Mouse (Mus musculus) small intestine, adult 2 months (tissue): ENCODE measurements around the gene Tab1. TPM values are rescaled to one million over a fixed set of nuclear protein-coding genes. Genes with fewer than 3 reads are reported as not detected.

Experiments used
- H3K27ac ChIP-seq: fragments of 200-500 bp; 2 replicates; pipeline ENCODE4 v1.5.1; 2012; ENCODE audit warnings: low read depth, low read length, control low read depth, inconsistent platforms; ENCODE audit not compliant: insufficient read depth
- H3K27me3 ChIP-seq: fragments of 200-500 bp; 2 replicates; pipeline ENCODE4 v1.6.1; 2012; ENCODE audit warnings: mild to moderate bottlenecking, moderate library complexity, low read length, inconsistent platforms; ENCODE audit not compliant: control insufficient read depth, insufficient read depth
- H3K36me3 ChIP-seq: fragments of 200-500 bp; 2 replicates; pipeline ENCODE4 v1.6.1; 2012; ENCODE audit warnings: mild to moderate bottlenecking, low read length, control low read depth, inconsistent platforms; ENCODE audit not compliant: control insufficient read depth, insufficient read depth
- H3K4me1 ChIP-seq: fragments of 200-500 bp; 2 replicates; pipeline ENCODE4 v1.6.1; 2012; ENCODE audit warnings: low read length, inconsistent platforms, mixed read lengths; ENCODE audit not compliant: control insufficient read depth, insufficient read depth, insufficient read length
- H3K4me3 ChIP-seq: fragments of 200-500 bp; 2 replicates; pipeline ENCODE4 v1.5.1; 2012; ENCODE audit warnings: low read depth, mild to moderate bottlenecking, control low read depth, inconsistent platforms, low read length, moderate library complexity
- CTCF ChIP-seq: fragments of 200-500 bp; IDR thresholded peaks from 2 replicates; pipeline ENCODE4 v1.5.1; 2012; ENCODE audit warnings: low read depth, mild to moderate bottlenecking, control low read depth, inconsistent platforms, low read length, moderate library complexity, mixed read lengths; ENCODE audit not compliant: insufficient replicate concordance, insufficient read length; ENCODE audit errors: extremely low read depth
- POLR2A ChIP-seq: fragments of 200-500 bp; IDR thresholded peaks from 2 replicates; pipeline ENCODE4 v1.6.1; 2012; ENCODE audit warnings: low read depth, mild to moderate bottlenecking, control low read depth, inconsistent platforms, low read length, moderate library complexity
- WGBS: fragments of 180-500 bp; shearing (Covaris S2); methylation state at CpG from one replicate; pipeline ENCODE4 v1.1.7; 2018; 5-methylcytosine and 5-hydroxymethylcytosine counted together
- polyA plus RNA-seq: library from polyadenylated mRNA; depleted of rRNA; stranded (reverse); fragments of >200 nt; gene quantifications from 2 replicates; pipeline ENCODE4 v1.2.3, GENCODE M21; 2012

Gene Tab1
- polyA plus RNA-seq, 1 experiment: 28.6 TPM

- 53% methylated on average over 2 of the region's 2 CpGs for WGBS
- Histone ChIP-seq H3K4me3 (no peak overlapping the region), H3K36me3 (no peaks in the 10 kb centered on the region), H3K27me3 (no peaks in the 10 kb centered on the region), H3K27ac (peak overlapping the region; percentile 34; the same call in 1 of the 2 replicates), H3K4me1 (peaks cover 17% of the 10 kb centered on the region)
- TF ChIP-seq CTCF: no peak
- TF ChIP-seq POLR2A: no peak
Measured at GRCm38 (mm10) chr15:80135499-80135898, 2.6 kb downstream of the Tab1 start.

GRCm38 (mm10) chr15:80136645-80137044 is 3.7 kb downstream of the Tab1 start:
- Histone ChIP-seq H3K4me3 (no peak overlapping the region), H3K4me1 (peaks cover 23% of the 10 kb centered on the region), H3K27ac (peak overlapping the region; percentile 33; the same call in 1 of the 2 replicates), H3K36me3 (peaks cover 3% of the 10 kb centered on the region; the same call in 1 of the 2 replicates), H3K27me3 (no peaks in the 10 kb centered on the region)
- TF ChIP-seq POLR2A: no peak
- TF ChIP-seq CTCF: no peak
- WGBS: 76% methylated on average over 3 of the region's 3 CpGs

- no peak overlapping the region for H3K4me3 ChIP-seq
- WGBS: 65% methylated on average over 17 of the region's 17 CpGs
- H3K36me3 ChIP-seq: peaks cover 3% of the 10 kb centered on the region; the same call in 1 of the 2 replicates
- no peak overlapping the region for H3K27ac ChIP-seq
- H3K4me1 ChIP-seq: peaks cover 23% of the 10 kb centered on the region
- TF ChIP-seq CTCF (no peak), POLR2A (no peak)
- no peaks in the 10 kb centered on the region for H3K27me3 ChIP-seq
Measured at GRCm38 (mm10) chr15:80137945-80138791, 5.2 kb downstream of the Tab1 start.

- H3K4me1 ChIP-seq: peaks cover 16% of the 10 kb centered on the region; the same call in 1 of the 2 replicates
- H3K27ac ChIP-seq: peak overlapping the region; percentile 33
- no peaks in the 10 kb centered on the region for H3K27me3 ChIP-seq
- peaks cover 8% of the 10 kb centered on the region; the same call in 1 of the 2 replicates for H3K36me3 ChIP-seq
- WGBS: 34% methylated on average over 2 of the region's 2 CpGs
- TF ChIP-seq POLR2A (no peak), CTCF (no peak)
- no peak overlapping the region for H3K4me3 ChIP-seq
Measured at GRCm38 (mm10) chr15:80140302-80140701, 7.4 kb downstream of the Tab1 start.

GRCm38 (mm10) chr15:80140878-80141277 is 8.0 kb downstream of the Tab1 start:
- no peak for TF ChIP-seq POLR2A
- no peak for TF ChIP-seq CTCF
- Histone ChIP-seq H3K36me3 (peaks cover 10% of the 10 kb centered on the region; the same call in 1 of the 2 replicates), H3K27ac (peak overlapping the region; percentile 48), H3K4me1 (peaks cover 15% of the 10 kb centered on the region; the same call in 1 of the 2 replicates), H3K4me3 (no peak overlapping the region), H3K27me3 (no peaks in the 10 kb centered on the region)
- 53% methylated on average over 3 of the region's 3 CpGs for WGBS

GRCm38 (mm10) chr15:80142130-80142529 is 9.2 kb downstream of the Tab1 start:
- Histone ChIP-seq H3K27me3 (no peaks in the 10 kb centered on the region), H3K4me1 (peaks cover 8% of the 10 kb centered on the region; the same call in 1 of the 2 replicates), H3K27ac (no peak overlapping the region), H3K36me3 (peaks cover 10% of the 10 kb centered on the region; the same call in 1 of the 2 replicates), H3K4me3 (no peak overlapping the region)
- WGBS: 97% methylated on average over 3 of the region's 3 CpGs
- TF ChIP-seq CTCF (no peak), POLR2A (no peak)

GRCm38 (mm10) chr15:80143760-80144159 is 10.8 kb downstream of the Tab1 start:
- Histone ChIP-seq H3K27ac (no peak overlapping the region), H3K27me3 (no peaks in the 10 kb centered on the region), H3K4me1 (peaks cover 8% of the 10 kb centered on the region; the same call in 1 of the 2 replicates), H3K36me3 (peaks cover 15% of the 10 kb centered on the region), H3K4me3 (no peak overlapping the region)
- TF ChIP-seq POLR2A: no peak
- TF ChIP-seq CTCF: no peak
- 89% methylated on average over 6 of the region's 6 CpGs for WGBS
